Mouse (Mus musculus) kidney, adult 11 months (tissue): Measurements from ENCODE around the gene Cfap299.
A peak's percentile ranks its signal among the peaks of the same experiment; 100 is the strongest.
"Not testable (repeated sequence)": the region's sequence is repeated elsewhere in the genome, so short reads cannot be mapped to it uniquely, and the experiment has no call there.

Experiments
- DNase-seq: peaks from one replicate; pipeline ENCODE4 v3.0.0; 2022

The Cfap299 gene

GRCm38 (mm10) chr5:98328848-98329624 lies at the start of gene Cfap299:
TSS of gene Cfap299 (plus strand) at chr5:98329304.
- DNase-seq = peak; percentile 74

- DNase-seq = no peak
These were observed 47.1 kb upstream of the Cfap299 start for GRCm38 (mm10) chr5:98281993-98282392.

- no peak for DNase-seq
These were observed 45.2 kb upstream of the Cfap299 start for GRCm38 (mm10) chr5:98283696-98284478.

DNA sequence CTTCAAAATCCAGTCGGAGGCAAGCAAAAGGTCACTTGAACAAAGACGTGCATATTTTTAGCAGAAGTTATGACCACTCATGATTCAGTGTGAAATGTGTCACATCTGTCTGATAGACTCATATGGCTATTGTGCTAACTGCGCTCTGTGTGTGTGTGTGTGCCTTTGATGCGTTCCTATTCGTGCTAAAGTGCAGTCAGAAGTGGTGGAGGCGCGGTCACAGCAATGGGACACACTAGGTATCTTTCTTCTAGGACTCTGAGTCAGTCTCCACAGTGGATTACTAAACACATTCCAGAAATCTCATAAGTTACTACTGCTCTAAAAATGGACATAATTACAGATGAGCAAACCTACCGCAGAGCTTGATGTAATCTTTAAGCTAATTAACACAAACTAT lies 38.5 kb upstream of the Cfap299 start:
- DNase-seq = no peak

GRCm38 (mm10) chr5:98292388-98293048 lies 36.6 kb upstream of the Cfap299 start:
- DNase-seq = no peak

GRCm38 (mm10) chr5:98293049-98293715 lies 35.9 kb upstream of the Cfap299 start:
- no peak for DNase-seq

DNA sequence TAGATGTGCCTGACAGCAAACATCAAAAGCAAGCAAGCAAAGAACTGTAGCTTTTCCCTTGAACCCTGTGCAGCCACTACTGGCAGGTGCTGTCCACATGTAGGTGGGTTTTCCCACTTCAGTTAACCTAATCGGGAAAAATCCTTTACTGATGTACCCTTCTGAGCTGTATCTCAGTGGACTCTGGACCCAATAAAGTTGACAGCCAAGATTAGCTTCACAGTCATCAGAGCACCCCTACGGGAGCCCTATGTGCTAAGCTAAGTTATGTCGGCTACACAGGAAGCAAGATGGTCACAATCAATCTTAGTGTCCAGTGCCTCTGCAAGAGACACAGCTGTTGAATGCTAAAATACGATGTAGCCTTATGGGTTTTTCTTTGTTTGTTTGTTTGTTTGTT lies 29.0 kb upstream of the Cfap299 start:
- no peak for DNase-seq

DNA sequence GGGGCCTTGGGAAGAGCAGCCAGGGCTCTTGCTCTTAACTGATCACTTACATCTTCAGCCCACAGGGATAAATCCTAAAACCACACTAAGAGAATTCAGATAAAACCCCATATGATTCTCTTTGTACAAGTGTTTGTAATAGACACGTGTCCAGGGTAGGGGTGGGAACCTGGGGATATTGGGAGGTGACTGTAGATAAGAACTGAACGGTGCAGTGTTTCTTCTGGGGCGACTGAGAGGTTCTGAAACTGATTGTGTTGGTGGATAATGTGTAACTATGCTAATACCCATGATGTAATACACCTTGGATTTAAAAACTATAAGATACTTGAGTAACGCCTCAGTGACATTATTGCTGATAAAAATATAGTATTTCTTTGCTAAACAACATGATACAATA lies 23.4 kb upstream of the Cfap299 start:
- no peak for DNase-seq

DNA sequence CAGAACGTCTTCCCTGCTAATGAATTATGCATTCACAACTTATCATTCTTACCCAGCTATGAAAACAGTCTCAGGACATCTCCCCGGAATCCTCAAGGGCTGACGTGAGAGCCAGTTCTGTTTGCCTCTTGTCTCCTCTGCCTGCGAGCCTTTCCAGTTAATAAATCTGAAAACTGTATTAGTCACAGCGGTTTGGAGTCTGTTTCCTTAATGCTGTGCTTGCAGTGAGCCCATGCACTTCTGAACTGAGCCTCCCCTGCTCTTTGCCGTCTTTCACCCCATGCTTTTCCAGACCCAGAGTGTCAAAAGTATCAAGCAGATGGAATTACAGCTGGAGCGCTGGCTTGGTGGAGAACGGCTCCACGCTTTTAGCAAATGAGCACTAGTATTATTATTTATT lies 22.6 kb upstream of the Cfap299 start:
- no peak for DNase-seq

GRCm38 (mm10) chr5:98326625-98327024 lies 2.5 kb upstream of the Cfap299 start:
- no peak for DNase-seq

- DNase-seq = not testable (repeated sequence)
These were observed 14.6 kb downstream of the Cfap299 start for GRCm38 (mm10) chr5:98343751-98344150.

- no peak for DNase-seq
These were observed 15.5 kb downstream of the Cfap299 start for GRCm38 (mm10) chr5:98344581-98344980.

DNA sequence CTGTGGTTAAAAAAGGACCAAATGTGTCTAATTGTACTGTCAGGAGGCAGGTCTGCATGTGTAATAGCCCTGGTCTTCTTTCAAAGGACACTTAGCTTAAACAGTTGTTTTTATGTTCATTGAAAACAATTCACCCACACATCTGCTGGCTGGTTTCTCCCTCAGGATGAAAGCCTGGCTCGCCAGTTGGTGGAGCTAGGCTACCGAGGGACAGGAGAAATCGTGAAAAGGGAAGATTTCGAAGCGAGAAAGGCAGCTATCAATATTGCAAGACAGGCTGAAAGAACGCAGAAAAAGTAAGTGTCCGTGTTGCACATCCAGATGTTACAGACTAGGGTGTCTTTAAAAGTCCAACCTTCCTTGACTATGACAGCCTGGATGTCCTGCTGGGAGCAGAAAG lies 17.0 kb downstream of the Cfap299 start:
- no peak for DNase-seq

DNA sequence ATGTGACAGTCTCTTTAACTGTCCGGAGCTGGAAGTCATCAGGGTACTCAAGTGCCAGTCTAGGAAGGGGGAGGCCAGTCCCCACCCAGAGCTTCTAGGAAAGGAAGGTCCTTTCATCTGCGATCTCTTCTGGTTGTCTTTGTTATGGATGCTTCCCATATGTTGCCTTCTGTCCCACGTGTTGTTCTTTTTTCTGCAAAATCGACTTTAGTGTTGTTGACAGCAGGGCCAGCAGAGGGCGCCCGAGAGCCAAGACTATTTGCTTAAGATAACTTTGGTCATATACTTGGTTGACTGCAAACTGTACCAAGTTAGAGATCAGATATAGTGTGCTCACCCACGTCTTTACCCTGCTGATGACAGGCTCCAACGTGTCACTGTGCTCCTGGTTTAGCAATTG lies 19.5 kb downstream of the Cfap299 start:
- peak; percentile 34 for DNase-seq

GRCm38 (mm10) chr5:98359912-98360311 lies 30.8 kb downstream of the Cfap299 start:
- DNase-seq = no peak

- DNase-seq = no peak
These were observed 31.8 kb downstream of the Cfap299 start for GRCm38 (mm10) chr5:98360792-98361419.

DNA sequence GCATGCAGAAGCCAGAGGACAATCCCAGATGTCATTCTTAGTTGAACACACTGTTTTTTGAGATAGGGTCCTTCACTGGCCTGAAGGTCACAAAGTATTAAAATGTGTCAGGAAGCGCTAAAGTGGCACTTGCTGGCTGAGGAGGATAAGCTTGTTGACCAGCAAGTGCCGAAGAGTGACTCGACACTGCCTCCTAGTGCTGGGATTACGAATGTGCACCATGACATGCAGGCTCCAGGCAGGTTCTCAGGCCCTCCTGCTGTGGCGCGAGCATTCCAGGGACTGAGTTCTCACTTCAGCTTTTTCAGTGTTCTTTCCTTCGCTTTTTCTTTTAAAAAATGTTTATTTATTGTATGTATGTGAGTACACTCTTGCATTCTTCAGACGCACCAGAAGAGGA lies 34.3 kb downstream of the Cfap299 start:
- DNase-seq = no peak

DNA sequence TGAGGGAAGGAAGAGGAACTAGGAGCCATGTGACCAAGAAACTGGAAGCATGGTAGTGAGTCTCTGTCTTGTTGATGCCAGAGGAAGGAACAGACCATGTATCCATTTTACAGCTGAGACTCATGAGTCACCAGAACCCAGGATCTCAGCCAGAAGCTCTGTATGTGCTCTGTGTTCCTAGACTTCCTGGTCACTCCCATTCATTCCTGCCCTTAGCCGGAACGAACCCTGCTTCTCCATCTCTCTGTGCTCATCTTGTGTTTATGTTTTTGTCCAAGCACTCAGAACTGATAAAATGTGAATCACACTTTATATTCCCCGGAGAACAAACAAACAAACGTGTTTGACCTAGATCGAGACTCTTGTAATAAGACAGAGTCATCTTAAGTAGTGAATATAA lies 36.2 kb downstream of the Cfap299 start:
- no peak for DNase-seq

- DNase-seq = no peak
These were observed 39.7 kb downstream of the Cfap299 start for GRCm38 (mm10) chr5:98368822-98369221.

DNA sequence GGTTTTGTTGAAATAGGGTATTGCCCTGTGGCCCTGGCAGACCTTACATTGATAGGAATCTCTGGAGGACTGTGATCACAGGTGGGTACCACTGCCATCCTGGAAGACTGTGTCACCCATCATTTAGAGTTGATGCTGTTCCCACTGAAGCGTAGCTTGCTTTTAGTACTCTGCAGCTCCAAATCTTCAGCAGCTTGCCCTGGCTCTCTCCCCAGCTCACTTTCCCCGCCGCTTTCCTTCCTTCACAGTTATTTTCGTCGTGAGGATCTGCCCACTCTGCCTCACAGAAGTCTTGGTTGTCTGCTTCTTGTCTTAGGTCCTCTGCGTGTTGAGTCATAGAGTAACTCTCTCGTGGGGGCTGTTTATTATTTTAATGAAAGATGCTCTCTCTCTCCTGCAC lies 40.3 kb downstream of the Cfap299 start:
- no peak for DNase-seq

DNA sequence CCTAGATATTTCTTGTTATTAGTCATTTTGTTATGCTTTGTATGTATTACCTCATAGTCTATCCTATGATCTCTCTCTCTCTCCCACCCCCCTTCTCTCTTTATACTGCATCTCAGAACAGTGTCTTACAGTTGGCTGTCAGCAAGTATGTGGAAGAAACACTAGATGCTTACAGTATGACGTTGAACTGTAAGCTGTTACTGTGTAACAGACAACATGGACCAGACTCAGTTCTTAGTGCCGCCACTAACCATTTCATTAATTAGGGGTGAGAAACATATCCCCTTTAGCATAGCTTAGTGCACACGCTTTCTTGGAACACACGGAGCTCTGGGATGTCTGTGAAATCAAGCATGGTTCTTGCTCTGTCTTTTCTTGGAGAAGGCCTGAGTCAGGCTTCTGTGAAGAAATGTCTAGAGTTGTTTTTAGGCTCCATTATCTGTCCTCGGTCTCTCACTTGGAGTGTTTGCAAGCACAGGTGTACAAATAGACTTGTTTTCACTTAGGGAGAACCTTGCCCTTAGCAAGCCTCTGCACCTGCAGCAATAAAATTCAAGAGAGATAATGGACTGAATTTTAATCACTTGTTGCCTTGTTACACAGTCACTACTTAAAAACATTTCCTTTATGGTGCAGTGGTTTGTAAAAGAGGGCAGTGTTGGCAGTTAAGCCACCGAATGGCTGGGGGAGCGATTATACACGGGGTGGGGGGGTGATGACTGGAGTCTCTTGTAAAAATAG lies 47.1 kb downstream of the Cfap299 start:
- DNase-seq = no peak

GRCm38 (mm10) chr5:98376799-98377090 lies 47.6 kb downstream of the Cfap299 start:
- no peak for DNase-seq
